Mouse (Mus musculus) left cerebral cortex, postnatal 25 days (tissue): ENCODE data around the gene Zfp58. TPM values are rescaled to one million over a fixed set of nuclear protein-coding genes. Genes with fewer than 3 reads are reported as not detected.
"Not testable (repeated sequence)": the region's sequence is repeated elsewhere in the genome, so short reads cannot be mapped to it uniquely, and the experiment has no call there.

Experiments used
- DNase-seq, 2 experiments: peaks; one replicate each; pipeline ENCODE4 v3.0.0; 2022; ENCODE audit warnings: low spot score in 2 of 2, mixed read lengths in 1 of 2
- intact Hi-C: fragments of 180-260 bp; cut with DNase I; formaldehyde crosslinking; loops from one replicate; pipeline ENCODE4 v1.15.1; 2025
- total RNA-seq, 2 experiments: library from RNA; stranded (reverse); gene quantifications; 2 replicates each; pipeline ENCODE4 v1.2.3; 2021

Zfp58 gene
- 1 to 10 TPM; 6.0 to 8.1 TPM for total RNA-seq

- intact Hi-C loops: loop anchor here (1.0 kb wide), 1 partner anchor 16 kb away; the partner anchor contains the start of gene Zfp874b
- peak; percentile 87 to 96 for DNase-seq
These were observed at the start of gene Zfp58 for GRCm38 (mm10) chr13:67500084-67500719. TSS of gene Zfp58 (minus strand) at chr13:67500555.

GRCm38 (mm10) chr13:67545941-67546340 lies 45.6 kb upstream of the Zfp58 start:
- no peak for DNase-seq
- intact Hi-C loops: no loop called here

- intact Hi-C loops: no loop called here
These were observed 26.8 kb upstream of the Zfp58 start for GRCm38 (mm10) chr13:67527049-67527730.

GRCm38 (mm10) chr13:67525753-67526410 lies 25.5 kb upstream of the Zfp58 start, which contains the start of the genes Gm26965 and Zfp87:
TSS of gene Gm26965 (minus strand) at chr13:67526151.
TSS of gene Zfp87 (minus strand) at chr13:67526177.
- DNase-seq: peak; percentile 95 to 97
- intact Hi-C loops: loop anchor here (1.0 kb wide), 2 partner anchors 27 to 42 kb away; partner anchors contain the start of genes Zfp748 and Zfp874b

More at GRCm38 (mm10) chr13:67527049-67527730, 26.8 kb upstream of the Zfp58 start:
- DNase-seq: no peak

GRCm38 (mm10) chr13:67500908-67501307 lies 553 bp upstream of the Zfp58 start:
- DNase-seq: no peak
- intact Hi-C loops: loop anchor here (1.0 kb wide), 1 partner anchor 17 kb away; the partner anchor contains the start of gene Zfp874b

- DNase-seq: no peak
- intact Hi-C loops: no loop called here
These were observed 4.7 kb downstream of the Zfp58 start for GRCm38 (mm10) chr13:67495631-67496030.

GRCm38 (mm10) chr13:67484424-67484811 lies 15.9 kb downstream of the Zfp58 start:
- intact Hi-C loops: loop anchor here (1.0 kb wide), 3 partner anchors 16 to 42 kb away; partner anchors contain the start of genes Gm26965, Zfp58, Zfp87 and Zfp874a
- no peak for DNase-seq

- intact Hi-C loops: loop anchor here (1.0 kb wide), 3 partner anchors 16 to 42 kb away; partner anchors contain the start of genes Gm26965, Zfp58, Zfp87 and Zfp874a
These were observed 16.5 kb downstream of the Zfp58 start, which contains the start of gene Zfp874b for GRCm38 (mm10) chr13:67483625-67484423. TSS of gene Zfp874b (minus strand) at chr13:67484258.

GRCm38 (mm10) chr13:67481528-67481927 lies 18.8 kb downstream of the Zfp58 start:
- no peak for DNase-seq
- intact Hi-C loops: no loop called here

More at GRCm38 (mm10) chr13:67483625-67484423, 16.5 kb downstream of the Zfp58 start, which contains the start of gene Zfp874b:
- DNase-seq: peak; percentile 92 to 96

- intact Hi-C loops: no loop called here
- DNase-seq: no peak
These were observed 31.1 kb downstream of the Zfp58 start for GRCm38 (mm10) chr13:67469274-67469673.

- DNase-seq, intact Hi-C loops: not testable (repeated sequence)
These were observed 36.7 kb downstream of the Zfp58 start for GRCm38 (mm10) chr13:67463506-67464185.

- intact Hi-C loops: no loop called here
- DNase-seq: no peak
These were observed 48.4 kb downstream of the Zfp58 start for GRCm38 (mm10) chr13:67452021-67452309.

GRCm38 (mm10) chr13:67451172-67452020 lies 49.0 kb downstream of the Zfp58 start, which contains the start of gene Zfp874a:
TSS of gene Zfp874a (minus strand) at chr13:67451624.
- DNase-seq: peak; percentile 92 to 97
- intact Hi-C loops: loop anchor here (1.0 kb wide), 1 partner anchor 33 kb away; the partner anchor contains the start of gene Zfp874b

Other genes starting within 250 kb of the Zfp58 start
- gene Zfp458, start 222.1 kb downstream of the Zfp58 start, total RNA-seq: 10 to 100 TPM; 19.6 to 24.5 TPM
- gene Zfp457, start 194.1 kb downstream of the Zfp58 start, total RNA-seq: 1 to 10 TPM; 5.5 to 5.8 TPM
- 1 to 10 TPM; 2.6 to 3.0 TPM for gene Zfp595, start 168.0 kb downstream of the Zfp58 start, total RNA-seq
- 1 to 10 TPM; 1.0 to 1.1 TPM for gene Gm28044, start 140.0 kb downstream of the Zfp58 start, total RNA-seq
- gene Zfp953, start 139.9 kb downstream of the Zfp58 start, total RNA-seq: under 1 TPM; 0.85 to 0.89 TPM
- gene Gm28041, start 124.8 kb downstream of the Zfp58 start, total RNA-seq: not detected
- gene Zfp456, start 124.7 kb downstream of the Zfp58 start, total RNA-seq: under 1 TPM; 0.87 to 0.92 TPM
- 1 to 10 TPM; 1.7 to 2.4 TPM for gene Zfp429, start 100.7 kb downstream of the Zfp58 start, total RNA-seq
- gene Zfp459, start 79.1 kb downstream of the Zfp58 start, total RNA-seq: 1 to 10 TPM; 3.6 to 9.4 TPM
- 10 to 100 TPM; 10.8 to 14.1 TPM for gene Zfp874a, start 48.9 kb downstream of the Zfp58 start, total RNA-seq
- 10 to 100 TPM; 17.7 to 19.4 TPM for gene Zfp874b, start 16.3 kb downstream of the Zfp58 start, total RNA-seq
- gene Gm26965, start 25.6 kb upstream of the Zfp58 start, total RNA-seq: not detected
- gene Zfp87, start 25.6 kb upstream of the Zfp58 start, total RNA-seq: 10 to 100 TPM; 20.3 to 22.9 TPM
- gene Zfp748, start 53.3 kb upstream of the Zfp58 start, total RNA-seq: 10 to 100 TPM in 1 of 2 experiments, 1 to 10 TPM in 1; 8.3 to 10.0 TPM
- gene Zfp729b, start 109.2 kb upstream of the Zfp58 start, total RNA-seq: 1 to 10 TPM; 8.1 to 8.7 TPM
- gene Gm49345, start 137.2 kb upstream of the Zfp58 start, total RNA-seq: 1 to 10 TPM; 1.2 to 1.8 TPM
- 10 to 100 TPM in 1 of 2 experiments, 1 to 10 TPM in 1; 8.7 to 10.3 TPM for gene Zfp729a, start 137.2 kb upstream of the Zfp58 start, total RNA-seq
- 10 to 100 TPM; 25.0 to 25.9 TPM for gene Zfp738, start 186.5 kb upstream of the Zfp58 start, total RNA-seq
- 10 to 100 TPM; 13.2 to 13.3 TPM for gene Zfp65, start 228.6 kb upstream of the Zfp58 start, total RNA-seq